Mouse (Mus musculus): ENCODE measurements around the gene Gnl3.

Gnl3 gene

DNA sequence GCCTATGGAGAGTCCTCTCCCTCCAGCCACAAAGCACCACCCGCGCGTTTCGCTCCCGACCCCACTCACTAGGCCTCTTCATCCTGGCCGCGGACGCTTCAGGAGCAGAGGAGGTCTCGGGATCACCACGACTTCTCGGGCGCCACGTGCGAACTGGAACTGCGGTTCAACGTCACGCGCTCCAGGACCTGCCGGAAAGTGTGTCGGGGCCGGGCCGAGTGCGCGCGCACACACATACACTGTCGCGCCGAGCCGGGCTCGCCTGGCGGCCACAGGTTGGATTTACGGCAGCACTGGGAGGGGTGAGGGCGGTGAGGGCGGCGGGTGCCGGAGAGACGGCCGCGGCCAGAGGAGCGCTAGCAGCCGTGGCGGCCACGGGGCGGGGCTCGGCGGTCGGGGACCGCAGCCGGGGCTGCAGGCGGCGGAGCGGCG, at the start of gene Gnl3, which contains the start of gene Pbrm1:
Gnl3 (minus strand) TSS at position 293 of the 432 bp plus-strand sequence.
Pbrm1 (plus strand) TSS at position 279 of the 432 bp plus-strand sequence.
- DNase-seq: peak; percentile 99

DNA sequence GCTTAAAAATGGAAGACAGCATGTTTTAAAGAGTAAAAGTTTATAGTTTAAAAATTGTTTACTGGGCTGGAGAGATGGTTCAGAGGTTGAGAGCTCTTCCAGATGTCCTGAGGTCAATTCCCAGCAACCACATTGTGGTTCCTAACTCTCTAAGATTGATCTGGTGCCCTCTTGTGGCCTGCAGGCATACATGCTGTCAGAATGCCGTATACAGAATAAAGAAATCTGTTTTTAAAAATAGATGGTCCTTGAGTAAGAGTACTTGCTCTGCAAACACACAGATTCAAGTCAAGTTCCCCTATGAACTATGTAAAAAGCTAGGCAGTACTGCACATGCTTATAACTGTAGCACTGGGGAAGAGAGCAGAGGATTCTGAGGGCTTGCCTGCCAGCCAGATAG, 43.3 kb upstream of the Gnl3 start:
- no peak for DNase-seq

- no peak for DNase-seq
Measured at GRCm38 (mm10) chr14:31045817-31046216, 26.9 kb upstream of the Gnl3 start.

DNA sequence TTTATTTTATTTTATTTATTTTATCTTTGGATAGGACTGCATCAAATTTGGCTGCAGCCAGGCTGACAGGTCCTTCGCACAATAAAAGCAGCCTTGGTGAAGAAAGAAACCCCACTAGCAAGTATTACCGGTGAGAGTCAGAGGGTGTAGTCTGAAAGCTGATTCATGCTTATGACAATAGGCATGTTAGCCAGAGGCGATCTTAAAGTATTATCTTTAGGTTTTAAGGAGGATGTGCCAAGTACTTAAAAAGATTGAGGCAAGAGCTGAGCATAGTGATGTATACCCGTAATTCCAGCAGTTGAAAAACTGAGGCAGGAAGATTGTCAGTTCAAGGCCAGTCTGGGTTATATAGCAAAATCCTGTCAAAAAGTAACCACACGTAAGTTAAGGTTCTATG, 26.3 kb upstream of the Gnl3 start:
- DNase-seq: no peak

- DNase-seq: no peak
Measured at GRCm38 (mm10) chr14:31025785-31026184, 6.8 kb upstream of the Gnl3 start.

- peak; percentile 21 for DNase-seq
Measured at GRCm38 (mm10) chr14:31022579-31022978, 3.6 kb upstream of the Gnl3 start.

GRCm38 (mm10) chr14:31019331-31020205, 616 bp upstream of the Gnl3 start:
- peak; percentile 90 for DNase-seq

- no peak for DNase-seq
Measured at GRCm38 (mm10) chr14:31017854-31018253, 1.1 kb downstream of the Gnl3 start.

- DNase-seq: no peak
Measured at GRCm38 (mm10) chr14:31016063-31016462, 2.9 kb downstream of the Gnl3 start.

DNA sequence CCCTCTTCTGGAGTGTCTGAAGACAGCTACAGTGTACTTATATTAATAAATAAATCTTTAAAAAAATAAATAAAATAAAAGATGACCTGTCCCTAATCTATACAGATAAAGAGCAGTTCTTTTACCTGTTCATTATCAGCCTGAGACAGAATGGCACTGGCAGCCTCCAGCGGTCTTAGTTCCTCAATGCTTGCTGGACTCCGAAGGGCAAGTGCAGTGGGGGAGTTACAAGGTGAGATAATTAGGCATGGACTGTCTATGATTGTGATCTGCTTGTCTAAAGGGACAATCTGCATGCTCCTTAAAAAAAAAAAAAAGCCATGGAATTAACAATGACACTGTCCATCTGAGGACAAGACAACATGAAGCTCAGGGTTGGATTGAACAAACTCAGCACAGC, 5.0 kb downstream of the Gnl3 start:
- DNase-seq: no peak

DNA sequence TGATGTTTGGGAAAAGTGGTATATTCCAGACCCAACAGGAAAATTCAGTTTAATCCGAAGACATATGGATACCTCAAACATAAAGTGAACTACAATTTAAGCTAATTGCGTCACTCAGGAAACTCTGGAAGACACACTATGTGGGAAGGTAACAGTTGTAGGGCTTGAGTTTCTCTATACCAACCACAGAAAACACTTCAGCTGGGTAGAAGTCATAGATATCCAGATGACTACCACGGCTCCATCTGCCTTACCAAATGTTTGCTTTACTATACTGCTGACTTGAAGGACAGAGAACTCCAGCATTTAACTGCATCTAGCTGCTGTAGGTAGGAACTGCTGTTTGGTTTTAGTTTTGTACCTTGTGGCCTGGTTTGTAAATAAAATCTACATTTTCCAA, 7.4 kb downstream of the Gnl3 start:
- DNase-seq: no peak

GRCm38 (mm10) chr14:31006779-31007178, 12.2 kb downstream of the Gnl3 start:
- DNase-seq: no peak

DNA sequence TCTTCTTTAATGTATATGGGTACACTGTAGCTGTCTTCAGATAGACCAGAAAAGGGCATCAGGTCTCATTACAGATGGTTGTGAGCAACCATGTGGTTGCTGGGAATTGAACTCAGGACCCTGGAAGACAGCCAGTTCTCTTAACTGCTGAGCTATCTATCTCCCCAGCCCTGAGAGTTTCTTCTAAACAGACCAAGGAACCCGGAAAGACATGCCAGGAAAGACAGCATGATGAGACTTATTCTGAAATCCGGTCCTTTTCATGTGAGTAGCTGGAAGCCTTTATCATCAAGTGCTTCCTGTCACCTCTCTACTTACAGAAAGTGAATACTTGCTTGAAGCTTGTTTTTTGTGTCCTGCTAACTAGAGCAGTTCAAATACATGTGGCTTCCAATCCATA, 14.4 kb downstream of the Gnl3 start:
- DNase-seq: no peak

DNA sequence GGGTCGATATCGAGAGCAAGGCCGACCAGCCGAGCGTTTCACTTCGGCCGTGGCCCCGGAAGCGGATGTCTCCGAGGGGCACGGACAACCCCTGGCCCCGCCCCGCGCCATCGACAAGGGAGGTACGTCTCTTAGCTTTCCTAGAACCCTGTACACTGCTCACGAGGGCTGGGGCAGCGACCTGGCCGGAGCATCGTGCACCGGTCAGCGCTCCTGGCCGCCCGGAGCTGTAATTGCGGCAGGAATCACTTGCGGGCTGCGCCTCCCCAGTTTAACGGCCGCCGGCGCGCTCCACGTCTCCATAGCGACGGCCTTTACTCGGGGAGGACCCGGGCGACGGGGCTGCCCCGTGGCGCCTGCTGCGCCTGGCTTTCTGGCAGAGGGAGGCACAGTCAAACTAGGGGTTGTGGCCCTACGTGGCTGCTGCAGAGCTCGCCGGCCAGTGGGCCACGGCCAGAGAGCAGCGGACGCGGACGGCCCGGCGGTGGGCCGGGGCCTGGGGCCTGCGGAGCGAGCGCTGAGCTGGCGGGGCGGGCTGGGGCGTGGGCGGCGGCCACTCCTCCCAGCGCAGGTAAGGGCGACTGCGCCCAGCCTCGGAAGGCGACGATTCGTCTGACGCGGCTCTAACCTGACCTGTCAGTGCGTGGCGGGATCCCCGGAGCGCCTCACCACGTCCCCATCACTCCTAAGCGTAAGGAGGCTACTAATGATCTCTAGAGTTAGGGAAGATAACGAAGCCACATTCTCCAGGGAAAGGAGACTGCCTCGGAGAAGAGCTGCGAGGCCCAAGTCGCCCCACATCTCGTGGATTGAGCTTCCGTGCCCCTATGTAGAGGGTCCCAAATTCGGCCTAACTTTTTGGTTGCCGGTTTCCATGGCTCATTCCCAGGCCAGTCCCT, 17.4 kb downstream of the Gnl3 start, which contains the start of the genes Glt8d1 and Spcs1:
Glt8d1 (plus strand) TSS at position 94 of the 899 bp plus-strand sequence.
Spcs1 (minus strand) TSS at position 366 of the 899 bp plus-strand sequence.
- DNase-seq: peak; percentile 91

DNA sequence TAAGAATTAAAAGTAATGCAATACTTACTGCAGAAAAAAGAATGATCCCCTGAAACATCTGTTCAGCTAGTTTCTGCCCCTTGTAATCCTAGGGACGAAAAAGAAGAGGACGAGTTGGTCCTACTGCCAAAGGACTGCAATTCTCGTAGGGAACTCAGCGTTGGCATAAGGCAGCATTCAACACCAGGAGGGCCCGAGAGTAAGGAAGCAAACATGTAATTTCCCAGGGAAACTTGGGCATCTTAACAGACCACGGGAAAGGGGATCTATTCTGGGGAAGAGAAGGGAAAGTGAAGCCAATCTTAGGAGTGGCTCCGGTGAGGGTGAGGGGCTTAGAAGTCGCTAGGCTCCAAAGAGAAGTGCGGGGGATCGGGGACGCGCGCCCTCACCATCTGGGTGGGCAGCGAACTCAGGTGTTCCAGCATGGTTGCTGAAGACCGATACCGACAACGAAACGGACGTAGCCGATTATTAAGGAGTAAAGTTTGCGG, 18.1 kb downstream of the Gnl3 start:
- no peak for DNase-seq

GRCm38 (mm10) chr14:31000356-31000755, 18.6 kb downstream of the Gnl3 start:
- no peak for DNase-seq

DNA sequence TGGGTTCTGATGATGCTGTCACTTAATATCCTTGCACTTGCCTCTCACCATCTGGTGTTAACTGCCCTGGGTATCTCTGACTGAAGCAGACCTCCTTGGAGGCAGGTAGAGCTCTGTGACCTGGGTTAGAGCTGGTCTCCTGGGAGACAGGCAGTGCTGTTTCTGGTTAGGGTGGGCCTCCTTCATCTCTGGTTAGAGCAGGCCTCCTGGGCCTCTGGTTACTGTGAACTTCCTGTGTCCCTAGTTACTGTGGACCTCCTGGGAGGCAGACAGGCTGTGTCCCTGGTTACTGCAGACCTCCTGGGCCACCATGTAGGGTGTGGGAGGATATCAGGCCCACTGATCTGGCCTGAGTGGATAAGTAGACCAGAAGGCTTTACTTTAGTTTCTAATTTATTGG, 22.5 kb downstream of the Gnl3 start:
- DNase-seq: no peak

DNA sequence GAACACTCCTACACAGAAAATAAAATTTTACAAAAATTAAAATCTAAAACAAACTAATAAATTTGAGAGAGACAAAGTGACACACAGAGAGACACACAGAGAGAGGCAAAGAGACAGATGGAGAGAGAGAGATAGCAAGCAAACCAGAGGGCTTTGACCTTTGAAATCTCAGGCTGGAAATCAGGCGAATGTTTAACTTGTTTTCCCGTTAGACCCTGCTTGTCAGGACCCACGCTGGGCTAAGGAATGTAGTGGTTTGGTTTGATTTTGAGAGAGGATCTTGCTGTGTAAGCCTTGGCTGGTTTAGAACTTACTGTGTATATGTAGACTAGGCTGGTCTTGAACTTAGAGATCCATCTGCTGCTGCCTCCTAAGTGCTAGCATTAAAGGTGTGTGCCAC, 42.7 kb downstream of the Gnl3 start:
- peak; percentile 61 for DNase-seq

- peak; percentile 38 for DNase-seq
Measured at GRCm38 (mm10) chr14:30974204-30974603, 44.7 kb downstream of the Gnl3 start.

Measured in kidney, postnatal 14 days (tissue).